Mouse (Mus musculus) cerebellum, adult 18-20 months (tissue): ENCODE results near the gene Nfasc.
A peak's percentile ranks its signal among the peaks of the same experiment; 100 is the strongest.

Experiments
- DNase-seq, 2 experiments: peaks; one replicate each; pipeline ENCODE4 v3.0.0; 2021

Nfasc gene

DNA sequence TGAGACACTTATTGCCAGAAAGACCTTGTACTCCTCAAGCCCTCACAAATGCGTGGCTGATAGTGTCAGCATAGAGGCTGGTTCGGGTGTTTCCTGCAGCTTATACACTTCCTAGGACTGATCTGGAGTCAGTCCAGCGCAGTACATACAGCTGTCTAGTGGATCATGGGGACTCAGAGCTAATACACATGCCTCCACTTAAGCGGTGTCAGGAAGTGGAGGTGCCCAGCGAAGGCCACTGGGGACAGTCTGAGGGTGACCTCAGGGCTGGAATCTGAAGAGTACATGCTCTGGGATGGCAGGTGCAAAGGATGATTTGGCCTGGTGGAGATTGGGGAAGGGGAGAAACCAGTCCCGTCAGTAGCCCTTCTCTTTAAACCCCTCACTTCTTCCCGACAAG is 200.9 kb downstream of the Nfasc start:
- no peak for DNase-seq

DNA sequence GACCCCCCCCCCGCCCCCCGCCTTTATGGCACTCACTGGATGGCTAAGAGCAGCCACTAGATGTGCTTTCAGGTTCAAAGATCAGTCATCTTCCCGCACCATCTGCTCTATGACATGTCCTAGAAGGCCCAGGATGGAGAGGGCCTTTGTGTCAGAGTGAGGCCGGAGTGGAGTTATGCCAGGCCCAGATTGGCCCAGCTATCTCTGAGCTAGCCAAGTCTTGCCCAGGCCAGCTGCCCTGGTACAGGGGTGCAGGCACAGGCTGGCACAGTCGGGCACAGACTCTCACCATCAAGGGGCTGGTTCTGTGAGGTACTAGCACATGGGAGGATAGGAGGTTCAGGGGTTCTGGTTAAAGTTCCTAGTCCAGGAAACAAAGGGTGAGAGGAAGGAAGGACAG is 203.9 kb downstream of the Nfasc start:
- DNase-seq = peak; percentile 87 to 93

DNA sequence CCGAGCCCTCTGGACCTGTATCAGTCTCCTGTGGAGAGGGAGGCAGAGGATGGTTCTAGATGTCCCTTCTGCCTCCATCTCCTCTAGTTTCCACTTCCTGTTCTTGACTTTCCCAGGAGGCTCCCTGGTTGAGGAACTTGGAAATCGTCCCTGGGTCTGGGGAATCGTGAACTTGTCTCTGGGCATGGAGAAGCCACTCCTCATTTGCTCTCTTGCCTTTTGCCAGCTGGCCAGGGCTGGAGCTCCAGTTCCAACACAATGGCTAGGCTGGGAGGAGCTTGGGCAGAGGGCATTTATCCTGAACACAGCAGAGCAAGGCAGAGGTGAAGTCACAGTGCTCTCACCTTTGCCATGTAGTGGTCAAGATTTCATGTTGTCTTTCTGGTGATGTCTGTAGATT is 205.2 kb downstream of the Nfasc start:
- peak in 1 of 2 experiments; percentile 55 for DNase-seq

DNA sequence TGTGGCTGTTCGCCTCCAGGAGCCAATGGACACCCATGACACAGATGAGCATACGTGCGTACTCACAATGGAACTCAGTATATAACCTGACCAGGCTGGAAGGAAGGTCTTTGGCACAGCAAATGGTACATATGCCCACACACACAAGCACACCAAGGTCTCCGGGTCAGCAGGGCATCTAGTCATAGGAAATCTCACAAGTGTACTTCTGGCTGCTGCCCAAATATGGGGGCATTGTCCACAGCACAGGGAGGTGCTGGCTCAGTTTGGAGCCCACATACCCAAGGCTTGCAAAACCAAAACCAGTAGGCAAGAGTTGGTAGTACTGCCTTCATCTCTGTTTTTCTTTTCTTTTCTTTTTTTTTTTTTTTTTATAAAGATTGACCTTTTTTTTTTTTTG is 206.1 kb downstream of the Nfasc start:
- no peak for DNase-seq

DNA sequence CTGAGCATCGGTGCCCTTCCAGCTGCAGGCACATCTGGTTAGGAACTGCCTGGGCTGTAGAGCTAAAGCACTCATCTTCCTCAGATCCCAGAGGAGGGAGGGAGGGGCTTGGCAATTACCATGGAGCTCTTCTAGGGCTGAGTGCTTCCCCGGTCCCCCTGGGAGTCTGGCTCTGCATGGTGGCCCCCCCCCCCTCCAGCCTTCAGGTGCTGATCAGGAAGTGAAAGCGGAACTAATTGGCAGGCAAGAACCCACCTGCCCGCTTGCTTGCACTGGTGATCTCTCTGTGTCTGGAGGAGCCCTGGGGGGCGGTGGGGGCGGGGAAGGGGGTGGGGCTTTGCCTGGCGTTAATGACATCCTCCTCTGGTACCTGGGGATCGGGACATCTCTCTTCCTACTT is 207.8 kb downstream of the Nfasc start:
- DNase-seq = no peak

DNA sequence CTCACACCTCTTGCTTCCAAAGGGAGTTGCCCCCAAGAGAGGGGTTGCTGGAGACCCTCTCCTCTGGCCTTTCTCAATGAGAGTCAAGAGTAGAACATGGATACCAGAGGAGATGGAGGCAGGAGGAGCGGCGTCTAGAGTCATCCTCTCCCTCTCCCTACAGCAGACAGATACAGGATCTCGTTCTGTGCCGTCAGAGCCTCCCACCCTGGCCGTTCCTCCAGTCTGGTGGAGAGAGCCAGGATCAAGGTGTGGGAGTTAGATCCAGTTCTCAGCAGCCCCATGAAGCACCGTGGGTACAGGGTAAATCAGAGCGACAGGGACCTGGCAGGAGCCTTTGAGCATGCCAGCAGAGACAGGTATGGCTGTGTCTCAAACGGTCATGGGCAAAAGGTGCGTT is 209.1 kb downstream of the Nfasc start:
- DNase-seq = no peak

DNA sequence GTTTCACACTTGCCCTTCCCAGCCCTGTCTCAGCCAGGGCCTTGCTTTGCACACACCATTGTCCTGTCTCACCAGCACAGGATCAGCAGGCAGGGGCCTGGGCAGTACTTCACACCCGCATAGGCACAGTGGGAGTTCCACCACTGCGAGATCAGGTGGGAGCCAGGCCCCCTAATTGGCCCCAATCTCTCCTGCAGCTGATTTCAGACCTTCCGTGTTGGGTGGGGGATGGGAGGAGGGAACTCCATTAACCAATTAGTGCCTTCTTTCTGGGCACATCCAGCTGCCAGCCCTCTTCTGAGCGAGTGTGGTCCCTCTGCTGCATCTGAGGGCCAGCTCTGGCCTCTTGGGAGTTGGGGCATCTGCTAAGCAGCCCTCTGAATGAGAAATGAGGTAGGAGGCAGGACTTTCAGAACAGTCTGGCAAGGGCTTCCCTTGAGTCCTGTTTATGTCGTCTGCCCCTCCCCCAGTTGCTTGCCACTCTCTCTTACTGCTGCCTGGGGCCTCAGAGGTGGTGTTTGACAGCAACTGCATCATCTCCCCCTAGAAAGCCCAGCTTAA is 210.9 kb downstream of the Nfasc start:
- no peak for DNase-seq

DNA sequence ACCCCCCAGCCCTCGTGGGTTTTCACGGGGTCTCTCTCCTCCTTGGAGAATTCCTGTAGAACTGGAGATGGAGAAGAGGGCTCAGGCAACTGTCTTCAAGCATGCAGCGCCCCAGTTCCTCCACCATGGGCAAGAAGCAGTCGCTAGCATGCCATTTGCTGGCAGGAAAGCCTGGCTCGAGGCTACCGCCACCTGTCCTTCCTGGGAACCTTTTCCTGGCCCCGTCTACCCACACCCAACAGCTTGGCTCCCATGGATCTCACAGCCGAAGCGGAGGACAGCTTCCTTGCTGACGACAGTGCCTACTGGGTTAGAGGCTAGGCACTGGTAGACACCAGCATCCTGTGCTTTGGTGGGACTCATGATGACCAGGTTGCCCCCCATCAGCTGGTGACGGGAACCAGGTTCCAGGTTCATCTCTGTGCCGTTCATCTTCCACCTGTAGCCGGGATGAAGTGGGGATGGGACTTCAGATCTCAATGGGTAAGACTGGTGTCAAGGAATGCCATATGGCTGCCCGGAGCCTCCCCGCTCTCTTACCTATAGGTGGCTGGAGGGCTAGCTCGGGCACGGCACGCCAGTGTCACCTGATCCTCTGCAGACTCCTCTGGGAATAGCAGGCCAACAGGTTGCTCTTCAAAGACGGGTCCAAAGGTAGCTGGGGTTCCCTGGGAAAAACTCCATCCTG is 212.8 kb downstream of the Nfasc start:
- peak; percentile 86 to 95 for DNase-seq

DNA sequence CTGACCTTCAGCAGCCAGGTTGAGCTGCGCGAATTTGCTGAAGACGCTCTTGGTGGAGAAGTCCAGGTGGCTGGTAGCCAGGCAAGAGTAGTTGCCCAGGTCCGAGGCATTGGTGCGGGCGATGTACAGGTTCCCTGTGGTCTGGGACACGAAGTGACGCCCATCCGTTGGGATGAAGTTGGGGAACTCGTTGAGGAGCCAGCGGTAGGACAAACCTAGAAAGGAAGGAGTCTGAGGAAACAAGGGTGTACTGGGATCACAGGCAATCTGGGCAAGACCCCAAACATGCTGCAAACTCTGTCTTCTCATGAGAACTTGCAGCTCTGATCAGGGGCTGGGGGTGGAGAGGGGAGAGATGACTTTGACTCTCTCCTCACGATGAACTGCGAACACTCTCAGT is 213.5 kb downstream of the Nfasc start:
- no peak for DNase-seq

DNA sequence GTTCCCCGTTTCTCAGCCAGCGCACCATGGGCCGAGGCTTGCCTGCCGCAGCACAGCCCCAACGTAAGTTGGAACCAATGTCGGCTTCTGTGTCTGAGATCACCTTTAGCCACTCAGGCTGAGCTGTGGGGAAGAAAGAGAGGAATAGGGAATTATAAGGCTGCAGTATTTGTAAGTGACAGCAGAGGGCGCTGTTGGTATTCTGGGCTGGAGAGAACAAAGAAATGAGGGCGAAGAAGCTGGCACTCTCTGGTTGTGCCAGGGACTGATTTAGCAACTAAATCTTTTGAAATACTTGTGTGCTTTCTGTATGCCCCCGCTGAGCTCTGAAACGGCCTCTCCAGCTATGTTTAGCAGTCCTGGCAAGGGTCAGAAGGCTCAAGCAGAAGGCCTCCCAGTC is 215.8 kb downstream of the Nfasc start:
- peak; percentile 87 to 89 for DNase-seq

DNA sequence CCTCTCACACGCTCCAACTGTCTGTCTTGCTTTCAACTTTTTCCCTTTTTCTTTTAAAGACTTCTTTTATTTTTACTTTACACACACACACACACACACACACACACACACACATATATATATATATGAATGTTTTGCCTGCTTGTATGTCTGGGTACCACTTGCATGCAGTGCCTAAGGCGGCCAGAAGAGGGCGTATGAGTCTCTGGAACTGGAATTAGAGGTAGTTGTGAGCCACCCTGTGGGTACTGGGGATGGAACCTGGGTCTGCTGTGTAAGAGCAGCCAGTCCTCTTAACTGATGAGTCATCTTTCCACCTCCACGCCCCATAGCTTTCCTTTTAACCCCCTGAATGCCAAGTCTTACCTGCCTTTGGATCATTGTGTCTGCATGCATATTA is 217.7 kb downstream of the Nfasc start:
- peak in 1 of 2 experiments; percentile 61 for DNase-seq

DNA sequence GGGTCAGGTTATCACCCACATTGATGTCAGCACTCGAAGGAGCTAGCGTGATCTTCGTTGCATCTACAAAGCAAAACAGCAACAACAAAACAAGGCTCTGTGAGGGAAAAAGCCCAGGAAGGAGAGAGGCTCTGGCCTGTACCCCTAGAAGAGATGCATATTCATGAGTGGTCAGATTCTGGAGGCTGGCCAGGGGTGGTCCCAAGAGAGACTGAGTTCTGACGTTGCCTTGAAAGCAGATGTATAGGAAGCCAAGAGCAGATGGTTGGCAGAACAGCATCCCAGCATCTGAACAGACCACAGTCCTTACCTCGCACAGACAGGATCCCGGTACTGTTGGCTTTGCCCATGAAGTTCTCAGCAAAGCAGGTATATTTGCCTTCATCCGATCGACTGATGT is 218.5 kb downstream of the Nfasc start:
- DNase-seq = no peak

DNA sequence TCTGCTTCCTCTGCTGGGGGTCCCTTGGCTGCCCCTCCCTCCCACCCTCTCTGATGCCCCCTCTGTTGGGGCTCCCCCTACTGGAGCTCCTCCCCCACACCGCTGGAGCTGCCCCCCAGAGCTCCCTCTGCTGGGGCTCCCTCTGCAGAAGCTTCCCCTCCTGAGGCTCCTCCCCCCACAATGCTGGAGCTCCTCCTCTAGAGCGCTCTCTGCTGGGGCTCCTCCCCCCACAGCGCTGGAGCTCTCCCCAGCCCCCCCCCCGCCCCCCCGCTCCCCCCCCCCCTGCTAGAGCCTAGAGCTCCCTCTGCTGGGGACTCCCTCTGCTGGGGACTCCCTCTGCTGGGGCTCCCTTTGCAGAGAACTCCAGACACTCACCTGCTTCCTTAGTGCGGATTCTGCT is 220.8 kb downstream of the Nfasc start:
- peak in 1 of 2 experiments; percentile 46 for DNase-seq

DNA sequence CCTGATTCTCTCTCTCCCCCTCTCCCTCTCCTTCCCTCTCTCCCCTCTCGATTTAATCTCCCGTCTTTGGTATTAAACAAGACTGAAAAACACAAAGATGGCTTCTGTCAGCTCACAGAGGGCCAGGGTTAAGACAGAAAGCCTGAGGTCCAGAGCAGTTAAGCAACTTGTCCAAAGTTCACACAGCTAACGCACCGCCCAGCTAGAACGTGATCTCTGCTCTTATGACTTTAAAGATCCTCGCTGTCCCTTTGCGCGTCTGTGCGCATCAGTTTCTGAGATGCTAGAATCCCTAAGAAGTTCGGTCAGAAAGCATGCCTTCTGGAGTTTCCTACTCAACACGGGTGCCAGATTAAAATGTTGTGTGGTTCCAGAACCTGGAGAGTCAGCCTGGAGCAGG is 221.9 kb downstream of the Nfasc start:
- DNase-seq = peak in 1 of 2 experiments; percentile 6

DNA sequence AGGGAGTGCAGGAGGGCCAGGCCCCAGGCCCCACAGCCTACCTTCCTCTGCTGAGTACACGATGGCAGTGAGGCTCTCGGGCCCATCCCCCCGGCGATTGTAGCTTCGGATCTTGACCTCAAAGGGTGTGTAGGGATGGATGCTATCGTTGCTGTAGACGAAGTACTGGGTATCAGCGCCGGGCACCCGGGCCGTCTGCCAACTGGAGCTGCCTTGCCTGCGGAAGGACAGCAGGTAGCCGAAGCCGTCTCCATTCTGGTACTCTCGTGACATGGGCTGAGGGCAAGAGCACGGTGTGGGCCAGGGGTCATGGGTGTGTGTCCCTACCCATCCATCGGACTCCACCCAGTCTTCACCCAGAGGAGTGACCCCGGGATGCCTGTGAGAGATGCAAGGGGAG is 223.0 kb downstream of the Nfasc start:
- DNase-seq = peak; percentile 81 to 84

DNA sequence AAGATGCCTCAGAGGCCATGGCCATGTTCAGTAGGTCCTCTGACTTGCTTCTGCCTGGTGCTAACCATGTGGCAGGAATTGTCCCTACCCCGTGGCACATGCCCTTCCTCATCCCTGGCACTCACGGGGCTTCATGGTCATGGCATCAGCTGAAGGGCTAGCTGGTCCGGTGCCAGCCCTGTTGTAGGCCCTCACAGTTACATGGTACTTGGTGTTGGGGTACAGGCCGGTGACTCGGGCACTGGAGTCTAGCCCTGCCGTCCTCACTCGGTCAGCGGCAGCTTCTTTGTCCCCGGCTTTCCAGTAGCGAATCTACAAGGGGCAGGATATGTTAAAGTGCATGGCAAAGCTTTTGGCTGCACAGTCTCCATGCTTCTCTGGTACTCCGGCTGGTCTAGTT is 224.8 kb downstream of the Nfasc start:
- DNase-seq = peak in 1 of 2 experiments; percentile 26

DNA sequence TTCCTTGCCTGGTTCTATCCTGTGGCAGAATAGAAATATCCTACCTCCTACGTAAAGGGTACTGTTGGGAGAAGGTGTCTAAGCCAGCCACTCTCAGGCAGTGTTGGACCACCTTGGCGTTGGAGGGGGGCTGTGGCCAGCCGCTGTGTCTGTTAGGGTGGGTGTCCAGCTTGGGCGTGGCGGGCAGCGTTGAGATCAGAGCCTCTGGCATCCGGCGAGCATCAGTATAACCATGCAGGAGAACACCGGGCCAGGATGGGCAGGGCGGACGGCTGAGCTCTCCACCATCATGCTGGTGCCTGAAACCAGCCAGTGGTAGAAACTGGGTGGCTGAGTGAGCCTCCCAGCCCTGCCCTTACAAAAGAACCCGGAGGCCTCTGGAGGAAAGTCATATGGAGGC is 226.3 kb downstream of the Nfasc start:
- no peak for DNase-seq
